Mouse (Mus musculus) small intestine, adult 2 months (tissue): Measurements from ENCODE around the gene Olfr1277. TPM values are rescaled to one million over a fixed set of nuclear protein-coding genes. Genes with fewer than 3 reads are reported as not detected.

Experiments
- H3K27ac ChIP-seq: fragments of 200-500 bp; 2 replicates; pipeline ENCODE4 v1.5.1; 2012; ENCODE audit warnings: low read depth, low read length, control low read depth, inconsistent platforms; ENCODE audit not compliant: insufficient read depth
- H3K27me3 ChIP-seq: fragments of 200-500 bp; 2 replicates; pipeline ENCODE4 v1.6.1; 2012; ENCODE audit warnings: mild to moderate bottlenecking, moderate library complexity, low read length, inconsistent platforms; ENCODE audit not compliant: control insufficient read depth, insufficient read depth
- H3K36me3 ChIP-seq: fragments of 200-500 bp; 2 replicates; pipeline ENCODE4 v1.6.1; 2012; ENCODE audit warnings: mild to moderate bottlenecking, low read length, control low read depth, inconsistent platforms; ENCODE audit not compliant: control insufficient read depth, insufficient read depth
- H3K4me1 ChIP-seq: fragments of 200-500 bp; 2 replicates; pipeline ENCODE4 v1.6.1; 2012; ENCODE audit warnings: low read length, inconsistent platforms, mixed read lengths; ENCODE audit not compliant: control insufficient read depth, insufficient read depth, insufficient read length
- H3K4me3 ChIP-seq: fragments of 200-500 bp; 2 replicates; pipeline ENCODE4 v1.5.1; 2012; ENCODE audit warnings: low read depth, mild to moderate bottlenecking, control low read depth, inconsistent platforms, low read length, moderate library complexity
- CTCF ChIP-seq: fragments of 200-500 bp; IDR thresholded peaks from 2 replicates; pipeline ENCODE4 v1.5.1; 2012; ENCODE audit warnings: low read depth, mild to moderate bottlenecking, control low read depth, inconsistent platforms, low read length, moderate library complexity, mixed read lengths; ENCODE audit not compliant: insufficient replicate concordance, insufficient read length; ENCODE audit errors: extremely low read depth
- POLR2A ChIP-seq: fragments of 200-500 bp; IDR thresholded peaks from 2 replicates; pipeline ENCODE4 v1.6.1; 2012; ENCODE audit warnings: low read depth, mild to moderate bottlenecking, control low read depth, inconsistent platforms, low read length, moderate library complexity
- WGBS: fragments of 180-500 bp; shearing (Covaris S2); methylation state at CpG from one replicate; pipeline ENCODE4 v1.1.7; 2018; 5-methylcytosine and 5-hydroxymethylcytosine counted together
- polyA plus RNA-seq: library from polyadenylated mRNA; depleted of rRNA; stranded (reverse); fragments of >200 nt; gene quantifications from 2 replicates; pipeline ENCODE4 v1.2.3, GENCODE M21; 2012; rRNA removed

Gene Olfr1277
- polyA plus RNA-seq: not detected in 2 replicates

GRCm38 (mm10) chr2:111274006-111274405 is at the start of gene Olfr1277:
Gene Olfr1277 (minus strand): TSS chr2:111274106.
- Histone ChIP-seq H3K4me1 (no peaks in the 10 kb centered on the region), H3K4me3 (no peak within 1 kb of the TSS), H3K27me3 (no peaks in the 10 kb centered on the region), H3K27ac (no peak within 1 kb of the TSS), H3K36me3 (no peaks in the 10 kb centered on the region)
- TF ChIP-seq POLR2A: no peak
- no peak for TF ChIP-seq CTCF
- 73% methylated on average over 2 of the region's 2 CpGs for WGBS

DNA sequence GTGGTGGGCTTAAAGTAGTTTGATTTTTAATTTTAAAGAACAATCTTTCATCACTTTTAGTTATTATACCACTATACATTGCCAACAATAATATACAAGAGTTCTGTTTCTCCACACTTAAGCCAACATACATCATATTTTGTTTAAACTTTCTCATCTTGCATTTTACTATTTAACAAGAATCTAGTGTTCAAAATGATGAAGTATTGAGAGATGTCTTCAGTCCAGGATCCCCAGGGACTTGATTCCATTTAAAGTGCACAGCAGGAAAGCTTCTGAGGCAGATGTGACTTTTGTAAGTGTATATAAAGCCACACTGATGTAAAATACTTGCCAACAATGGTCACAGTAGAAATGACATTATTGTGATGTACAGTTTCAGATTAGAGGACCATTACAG is 39.8 kb upstream of the Olfr1277 start, which contains the start of gene Olfr1280:
Olfr1280 (plus strand) TSS at position 301 of the 400 bp plus-strand sequence.
- TF ChIP-seq POLR2A (no peak), CTCF (no peak)
- Histone ChIP-seq H3K36me3 (no peaks in the 10 kb centered on the region), H3K4me3 (no peak within 1 kb of the TSS), H3K27me3 (no peaks in the 10 kb centered on the region), H3K27ac (no peak within 1 kb of the TSS), H3K4me1 (no peaks in the 10 kb centered on the region)

DNA sequence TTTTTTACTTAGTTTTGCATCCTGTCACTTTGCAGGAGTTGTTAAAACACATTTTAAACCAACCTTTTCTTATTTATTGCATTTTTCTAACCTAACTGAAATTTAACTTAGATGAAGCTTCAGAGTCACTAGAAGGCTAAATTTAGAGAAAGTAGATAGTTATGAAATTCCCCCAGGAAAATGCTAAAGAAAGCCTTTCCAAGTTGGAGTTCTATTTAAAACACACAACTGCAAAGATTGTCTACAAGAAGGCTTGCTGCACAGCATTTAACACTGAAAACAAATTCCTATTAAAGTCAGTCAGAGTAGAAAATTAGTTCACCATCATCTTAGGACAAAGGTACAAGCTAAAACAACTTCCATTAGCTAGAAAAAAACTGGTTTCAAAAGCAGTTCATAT is 26.5 kb upstream of the Olfr1277 start, which contains the start of gene Olfr1279:
Olfr1279 (plus strand) TSS at position 262 of the 400 bp plus-strand sequence.
- no peak within 1 kb of the TSS for H3K27ac ChIP-seq
- no peaks in the 10 kb centered on the region for H3K4me1 ChIP-seq
- TF ChIP-seq CTCF (no peak), POLR2A (no peak)
- no peak within 1 kb of the TSS for H3K4me3 ChIP-seq
- H3K27me3 ChIP-seq: no peaks in the 10 kb centered on the region
- H3K36me3 ChIP-seq: no peaks in the 10 kb centered on the region

- H3K27me3 ChIP-seq: no peaks in the 10 kb centered on the region
- no peaks in the 10 kb centered on the region for H3K36me3 ChIP-seq
- TF ChIP-seq CTCF: no peak
- no peak for TF ChIP-seq POLR2A
- H3K27ac ChIP-seq: no peak overlapping the region
- no peak overlapping the region for H3K4me3 ChIP-seq
- no peaks in the 10 kb centered on the region for H3K4me1 ChIP-seq
Measured at GRCm38 (mm10) chr2:111298541-111298940, 24.6 kb upstream of the Olfr1277 start.

DNA sequence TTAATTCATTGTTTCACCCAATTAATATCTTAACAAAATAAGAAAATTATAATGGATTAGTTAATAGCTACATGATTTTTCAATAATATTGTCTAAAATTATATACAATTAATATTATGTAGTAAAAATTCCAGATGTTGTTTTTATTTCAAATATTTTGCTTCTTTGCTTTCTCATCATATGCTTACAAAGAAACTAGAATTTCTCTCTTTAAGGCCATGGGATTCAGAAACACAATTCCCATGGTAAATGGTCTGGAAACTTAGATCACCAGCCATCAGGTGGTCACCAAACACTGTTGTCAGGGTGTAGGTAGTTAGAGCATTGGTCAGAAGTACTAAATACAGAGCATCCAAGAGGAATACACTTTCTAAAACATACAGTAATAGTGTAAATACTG is 15.9 kb upstream of the Olfr1277 start, which contains the start of gene Olfr1278:
Olfr1278 (plus strand) TSS at position 301 of the 400 bp plus-strand sequence.
- H3K27me3 ChIP-seq: no peaks in the 10 kb centered on the region
- H3K4me1 ChIP-seq: no peaks in the 10 kb centered on the region
- TF ChIP-seq POLR2A (no peak), CTCF (no peak)
- no peak within 1 kb of the TSS for H3K4me3 ChIP-seq
- H3K27ac ChIP-seq: no peak within 1 kb of the TSS
- H3K36me3 ChIP-seq: no peaks in the 10 kb centered on the region

DNA sequence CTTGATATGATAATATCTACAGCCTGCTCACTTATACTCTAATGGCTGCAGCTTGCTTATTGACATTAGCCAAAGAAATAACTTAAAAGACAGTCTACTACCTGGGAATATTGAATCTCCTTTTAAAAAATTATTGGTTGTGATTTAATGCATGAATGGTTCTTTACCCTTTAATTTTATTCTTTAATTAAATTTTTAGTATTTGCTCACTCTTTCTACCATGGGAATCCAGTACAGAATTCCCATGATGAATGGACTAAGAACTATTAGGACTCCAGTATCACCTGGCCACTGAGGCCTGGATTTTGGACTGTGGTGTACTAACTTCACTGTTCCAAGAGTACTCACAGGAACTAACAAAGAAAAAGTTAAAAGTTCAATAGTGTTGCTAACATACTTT is 19.7 kb downstream of the Olfr1277 start, which contains the start of gene Olfr1276:
Olfr1276 (plus strand) TSS at position 301 of the 400 bp plus-strand sequence.
- Histone ChIP-seq H3K4me1 (no peaks in the 10 kb centered on the region), H3K27me3 (no peaks in the 10 kb centered on the region), H3K36me3 (no peaks in the 10 kb centered on the region), H3K27ac (no peak within 1 kb of the TSS), H3K4me3 (no peak within 1 kb of the TSS)
- TF ChIP-seq POLR2A (no peak), CTCF (no peak)

- no peaks in the 10 kb centered on the region for H3K4me1 ChIP-seq
- no peaks in the 10 kb centered on the region for H3K36me3 ChIP-seq
- TF ChIP-seq POLR2A (no peak), CTCF (no peak)
- WGBS: 77% methylated on average over 1 of the region's 1 CpGs
- H3K27me3 ChIP-seq: no peaks in the 10 kb centered on the region
- no peak within 1 kb of the TSS for H3K27ac ChIP-seq
- no peak within 1 kb of the TSS for H3K4me3 ChIP-seq
Measured at GRCm38 (mm10) chr2:111235186-111235585, 38.7 kb downstream of the Olfr1277 start, which contains the start of gene Olfr1275. Gene Olfr1275 (minus strand): TSS chr2:111235286.
